ENCODE assay signal across 25 mouse cellular contexts in the genomic region with DNA sequence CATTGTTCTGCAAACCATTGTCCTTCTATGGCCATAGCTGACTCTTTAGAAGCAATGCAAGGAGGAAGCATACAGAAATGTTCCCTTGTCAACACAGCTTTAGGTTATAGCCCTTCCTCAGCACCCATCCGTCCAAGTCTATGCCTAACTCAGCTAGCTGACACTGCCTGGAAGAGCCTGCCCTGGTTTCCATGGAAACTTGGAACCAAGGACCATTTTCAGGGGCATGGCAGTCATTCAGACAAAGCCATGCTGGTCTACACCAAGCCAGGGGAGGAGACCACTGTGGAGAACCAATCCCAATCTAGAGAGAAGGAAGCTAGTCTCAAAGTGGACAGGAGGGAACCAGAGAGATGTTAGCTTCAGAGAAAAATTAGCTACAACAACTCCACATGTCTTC.
DNase-seq lines count a peak whose midpoint lies in the region; ATAC-seq and TF ChIP-seq lines count a peak whose summit lies in the region.
"Had no signal": no experiment of that assay in that cellular context is flagged by ENCODE, and none has a peak within 500 bp of the region (broad histone marks: within the 10 kb centered on the region; RNA-seq: fewer than 3 reads in every experiment).

No protein-coding gene starts in this region.

- no peak overlapping the region for H3K4me3 ChIP-seq in hindbrain, postnatal 0 days (ENCODE audit: low read length)
- no peak overlapping the region for H3K4me3 ChIP-seq in hindbrain, embryonic 14.5 days (replicated peaks; ENCODE audit: low read length)
- no peak overlapping the region for H3K4me3 ChIP-seq in neural tube, embryonic 14.5 days (ENCODE audit: low read depth, low read length)
- H3K4me3 ChIP-seq in intestine, embryonic 15.5 days (replicated peaks): no peak overlapping the region
- H3K4me3 ChIP-seq: erythroblast, embryonic 14.5 days; forebrain, embryonic 13.5 days; heart, embryonic 12.5 days; limb, embryonic 12.5 days; lung, embryonic 15.5 days; midbrain, embryonic 10.5 days; myocyte had no signal

- peak; percentile 47 to 49 for DNase-seq in cerebellum, postnatal 14 days
- no peak for DNase-seq in cerebellum, adult 8-10 months
- DNase-seq in hindbrain, postnatal 0 days (ENCODE audit: low spot score): peak; percentile 42
- DNase-seq in hindbrain, embryonic 14.5 days (ENCODE audit: low spot score): no peak
- peak; percentile 39 for DNase-seq in R1 (ENCODE audit: low read depth, low spot score)
- DNase-seq: adrenal gland, postnatal 10 days; cerebellum, adult 9-11 months; gastrocnemius, postnatal 25 days; heart, adult 18-20 months; heart, postnatal 4 days; right cerebral cortex, postnatal 25 days; thymus, postnatal 14 days had no signal

- ATAC-seq in hindbrain, postnatal 0 days: no peak
- no peak for ATAC-seq in hindbrain, embryonic 14.5 days (ENCODE audit: low FRiP score)
- ATAC-seq in neural tube, embryonic 14.5 days (ENCODE audit: low read depth): no peak
- ATAC-seq in intestine, embryonic 15.5 days: no peak
- ATAC-seq: forebrain, embryonic 13.5 days; intestine, postnatal 0 days; midbrain, embryonic 16.5 days had no signal

- 20% methylated on average over 1 of the region's 1 CpGs for WGBS in hindbrain, postnatal 0 days
- WGBS in hindbrain, embryonic 14.5 days: 23% methylated on average over 1 of the region's 1 CpGs
- whole genome bisulfite sequencing in neural tube, embryonic 14.5 days: 9% methylated on average over 1 of the region's 1 CpGs
- WGBS in intestine, embryonic 15.5 days: 43% methylated on average over 1 of the region's 1 CpGs

- peaks cover 12% of the 10 kb centered on the region for H3K4me1 ChIP-seq in hindbrain, postnatal 0 days (ENCODE audit: insufficient read depth, low read length)
- H3K4me1 ChIP-seq in hindbrain, embryonic 14.5 days (replicated peaks; ENCODE audit: control insufficient read depth, insufficient read depth, low read length): peaks cover 29% of the 10 kb centered on the region
- H3K4me1 ChIP-seq in neural tube, embryonic 14.5 days (ENCODE audit: control insufficient read depth, insufficient read depth, low read length): peaks cover 32% of the 10 kb centered on the region
- peaks cover 20% of the 10 kb centered on the region for H3K4me1 ChIP-seq in intestine, embryonic 15.5 days (replicated peaks)

- no peaks in the 10 kb centered on the region for H3K9me3 ChIP-seq in hindbrain, postnatal 0 days (ENCODE audit: low read length)
- no peaks in the 10 kb centered on the region for H3K9me3 ChIP-seq in hindbrain, embryonic 14.5 days (ENCODE audit: control insufficient read depth, low read length)
- no peaks in the 10 kb centered on the region for H3K9me3 ChIP-seq in neural tube, embryonic 14.5 days (ENCODE audit: control insufficient read depth, low read length)
- H3K9me3 ChIP-seq in intestine, embryonic 15.5 days: no peaks in the 10 kb centered on the region
- H3K9me3 ChIP-seq: forebrain, embryonic 13.5 days; G1E; heart, embryonic 12.5 days; limb, embryonic 12.5 days; lung, embryonic 15.5 days; midbrain, embryonic 10.5 days had no signal

- H3K36me3 ChIP-seq in hindbrain, postnatal 0 days (ENCODE audit: insufficient read depth, low read length): no peaks in the 10 kb centered on the region
- H3K36me3 ChIP-seq in hindbrain, embryonic 14.5 days (replicated peaks; ENCODE audit: control insufficient read depth, insufficient read depth): no peaks in the 10 kb centered on the region
- H3K36me3 ChIP-seq in neural tube, embryonic 14.5 days (ENCODE audit: control insufficient read depth, insufficient read depth, low read length): no peaks in the 10 kb centered on the region
- no peaks in the 10 kb centered on the region for H3K36me3 ChIP-seq in intestine, embryonic 15.5 days
- H3K36me3 ChIP-seq: G1E; heart, embryonic 12.5 days; limb, embryonic 12.5 days; lung, embryonic 15.5 days; midbrain, embryonic 10.5 days had no signal

- TF ChIP-seq CTCF in hindbrain, postnatal 0 days (IDR thresholded peaks at IDR 0.05; ENCODE audit: low read depth): no peak

- H3K27me3 ChIP-seq in hindbrain, postnatal 0 days (ENCODE audit: insufficient read depth, low read length): peaks cover 40% of the 10 kb centered on the region
- peaks cover 66% of the 10 kb centered on the region for H3K27me3 ChIP-seq in hindbrain, embryonic 14.5 days (ENCODE audit: control insufficient read depth, insufficient read depth, low read length)
- H3K27me3 ChIP-seq in neural tube, embryonic 14.5 days (ENCODE audit: control insufficient read depth, insufficient read depth, low read length): peaks cover 34% of the 10 kb centered on the region
- peaks cover 65% of the 10 kb centered on the region for H3K27me3 ChIP-seq in intestine, embryonic 15.5 days (replicated peaks)

- H3K27ac ChIP-seq in hindbrain, postnatal 0 days: no peak overlapping the region
- H3K27ac ChIP-seq in hindbrain, embryonic 14.5 days: no peak overlapping the region; the same call in 1 of the 2 replicates
- peak overlapping the region; percentile 2; the same call in 1 of the 2 replicates for H3K27ac ChIP-seq in neural tube, embryonic 14.5 days (ENCODE audit: low read depth, low read length)
- H3K27ac ChIP-seq in intestine, embryonic 15.5 days: no peak overlapping the region
- H3K27ac ChIP-seq: forebrain, embryonic 13.5 days; kidney, postnatal 0 days; limb, embryonic 12.5 days; lung, embryonic 15.5 days; midbrain, embryonic 10.5 days had no signal

- H3K4me2 ChIP-seq in hindbrain, postnatal 0 days (ENCODE audit: low read depth, low read length): no peak overlapping the region
- H3K4me2 ChIP-seq in hindbrain, embryonic 14.5 days (replicated peaks): no peak overlapping the region
- no peak overlapping the region for H3K4me2 ChIP-seq in neural tube, embryonic 14.5 days (ENCODE audit: low read depth, low read length)
- H3K4me2 ChIP-seq in intestine, embryonic 15.5 days (replicated peaks): no peak overlapping the region
- H3K4me2 ChIP-seq: forebrain, embryonic 13.5 days; heart, embryonic 12.5 days; limb, embryonic 12.5 days; lung, embryonic 15.5 days had no signal

- no peak overlapping the region for H3K9ac ChIP-seq in hindbrain, postnatal 0 days (replicated peaks; ENCODE audit: low read length)
- H3K9ac ChIP-seq in hindbrain, embryonic 14.5 days: no peak overlapping the region
- no peak overlapping the region for H3K9ac ChIP-seq in neural tube, embryonic 14.5 days (replicated peaks; ENCODE audit: low read depth, low read length)
- H3K9ac ChIP-seq in intestine, embryonic 15.5 days: no peak overlapping the region
- H3K9ac ChIP-seq: forebrain, embryonic 13.5 days; heart, embryonic 12.5 days; limb, embryonic 12.5 days; lung, embryonic 15.5 days had no signal

Comparison
In these comparisons a context has a peak if more than half of its experiments do, and no peak if none do; other contexts are left out.
1. DNase-seq: peak in cerebellum, postnatal 14 days (2 of 2), hindbrain, postnatal 0 days (single experiment) and R1 (single experiment); none in cerebellum, adult 8-10 months (single experiment) and hindbrain, embryonic 14.5 days (single experiment).